Mouse (Mus musculus) MEL (cell line): ENCODE measurements around the gene Fnip2.

Experiments used
- EP300 ChIP-seq, 2 experiments: IDR thresholded peaks; 2 replicates each; pipeline ENCODE4 v1.6.1; 2011; ENCODE audit warnings: improper control_type of control experiment in 2 of 2, low read length in 2 of 2, low read depth in 1 of 2, mild to moderate bottlenecking in 1 of 2
- POLR2A ChIP-seq, 2 experiments: IDR thresholded peaks; 2 replicates each; pipeline ENCODE4 v1.6.1; 2011 to 2012; ENCODE audit warnings: low read length in 2 of 2, mild to moderate bottlenecking in 2 of 2, control low read depth in 1 of 2, improper control_type of control experiment in 1 of 2, low read depth in 1 of 2, moderate library complexity in 1 of 2; ENCODE audit not compliant: control insufficient read depth in 1 of 2, insufficient read depth in 1 of 2, poor library complexity in 1 of 2
- SMC3 ChIP-seq: IDR thresholded peaks from 2 replicates; pipeline ENCODE4 v1.6.1; 2011; ENCODE audit warnings: low read depth, low read length, improper control_type of control experiment
- TAL1 ChIP-seq: IDR thresholded peaks from 2 replicates; pipeline ENCODE4 v1.6.1; 2012; ENCODE audit warnings: mild to moderate bottlenecking, inconsistent platforms, low read length, moderate library complexity, mixed read lengths

GRCm38 (mm10) chr3:79564875-79565606, 2.6 kb downstream of the Fnip2 start:
- TF ChIP-seq TAL1 (no peak), EP300 (IDR thresholded peaks at IDR 0.05; ENCODE audit: low read depth in 1 of 2, low read length in 2 of 2) (no peak), POLR2A (IDR thresholded peaks at IDR 0.05; ENCODE audit: control insufficient read depth in 1 of 2, insufficient read depth in 1 of 2, low read depth in 1 of 2, low read length in 2 of 2, poor library complexity in 1 of 2) (no peak), SMC3 (no peak)
